Mouse (Mus musculus): ENCODE measurements at regions not wholly inside any gene's neighbourhood (a gene's known extent, or its start where the extent isn't known, plus 50 kb on each side); places are given as distances from the start of the nearest gene placed in this dataset.

- Histone ChIP-seq H3K27ac (ENCODE audit: low read depth, low read length) (no peak overlapping the region), H3K4me1 (replicated peaks; ENCODE audit: control insufficient read depth, insufficient read depth, low read length) (no peaks in the 10 kb centered on the region; the same call in 1 of the 2 replicates), H3K4me2 (ENCODE audit: low read depth, low read length, severe bottlenecking) (no peak overlapping the region), H3K27me3 (ENCODE audit: control insufficient read depth, insufficient read depth, low read length) (no peaks in the 10 kb centered on the region), H3K9me3 (ENCODE audit: control insufficient read depth, low read length) (no peaks in the 10 kb centered on the region; the same call in 1 of the 2 replicates), H3K36me3 (ENCODE audit: control insufficient read depth, insufficient read depth, low read length) (no peaks in the 10 kb centered on the region), H3K9ac (ENCODE audit: low read length) (no peak overlapping the region), H3K4me3 (ENCODE audit: low read depth, low read length) (no peak overlapping the region)
- ATAC-seq (replicated peaks; ENCODE audit: low FRiP score) (no peak), DNase-seq (ENCODE audit: low spot score) (no peak)
- WGBS: 61% methylated on average over 18 of the region's 18 CpGs
These were observed 307.5 kb upstream of the Pou3f3 start for GRCm38 (mm10) chr1:42387919-42388684.

GRCm38 (mm10) chr1:42388740-42389139, 306.8 kb upstream of the Pou3f3 start:
- Histone ChIP-seq H3K4me1 (replicated peaks; ENCODE audit: control insufficient read depth, insufficient read depth, low read length) (no peaks in the 10 kb centered on the region; the same call in 1 of the 2 replicates), H3K36me3 (ENCODE audit: control insufficient read depth, insufficient read depth, low read length) (no peaks in the 10 kb centered on the region), H3K4me2 (ENCODE audit: low read depth, low read length, severe bottlenecking) (no peak overlapping the region), H3K4me3 (ENCODE audit: low read depth, low read length) (no peak overlapping the region), H3K27me3 (ENCODE audit: control insufficient read depth, insufficient read depth, low read length) (no peaks in the 10 kb centered on the region), H3K27ac (ENCODE audit: low read depth, low read length) (no peak overlapping the region), H3K9me3 (ENCODE audit: control insufficient read depth, low read length) (no peaks in the 10 kb centered on the region; the same call in 1 of the 2 replicates), H3K9ac (ENCODE audit: low read length) (no peak overlapping the region)
- ATAC-seq (replicated peaks; ENCODE audit: low FRiP score) (no peak), DNase-seq (ENCODE audit: low spot score) (no peak)
- 93% methylated on average over 6 of the region's 6 CpGs for WGBS

- H3K4me1 ChIP-seq (replicated peaks; ENCODE audit: control insufficient read depth, insufficient read depth, low read length): peaks cover 4% of the 10 kb centered on the region
- H3K9ac ChIP-seq (ENCODE audit: low read length): no peak overlapping the region
- 90% methylated on average over 13 of the region's 13 CpGs for WGBS
- H3K4me2 ChIP-seq (ENCODE audit: low read depth, low read length, severe bottlenecking): no peak overlapping the region
- no peak overlapping the region for H3K4me3 ChIP-seq (ENCODE audit: low read depth, low read length)
- DNase-seq (ENCODE audit: low spot score) (no peak), ATAC-seq (replicated peaks; ENCODE audit: low FRiP score) (no peak)
- no peak overlapping the region for H3K27ac ChIP-seq (ENCODE audit: low read depth, low read length)
- H3K36me3 ChIP-seq (ENCODE audit: control insufficient read depth, insufficient read depth, low read length): no peaks in the 10 kb centered on the region
- no peaks in the 10 kb centered on the region for H3K27me3 ChIP-seq (ENCODE audit: control insufficient read depth, insufficient read depth, low read length)
- H3K9me3 ChIP-seq (ENCODE audit: control insufficient read depth, low read length): no peaks in the 10 kb centered on the region
These were observed 299.8 kb upstream of the Pou3f3 start for GRCm38 (mm10) chr1:42395651-42396260.

GRCm38 (mm10) chr1:42398461-42399154, 297.0 kb upstream of the Pou3f3 start:
- 0 out of 2 replicates have a peak overlapping the region, but pooled peaks have one; percentile 31 for H3K27ac ChIP-seq (ENCODE audit: low read depth, low read length)

GRCm38 (mm10) chr1:42415817-42416538, 279.6 kb upstream of the Pou3f3 start:
- no peak overlapping the region for H3K4me3 ChIP-seq (ENCODE audit: low read depth, low read length)
- H3K36me3 ChIP-seq (ENCODE audit: control insufficient read depth, insufficient read depth, low read length): no peaks in the 10 kb centered on the region
- 79% methylated on average over 21 of the region's 21 CpGs for WGBS
- no peak overlapping the region for H3K9ac ChIP-seq (ENCODE audit: low read length)
- H3K27me3 ChIP-seq (ENCODE audit: control insufficient read depth, insufficient read depth, low read length): no peaks in the 10 kb centered on the region
- peak; percentile 53 for DNase-seq (ENCODE audit: low spot score)
- H3K4me2 ChIP-seq (ENCODE audit: low read depth, low read length, severe bottlenecking): no peak overlapping the region
- peaks cover 6% of the 10 kb centered on the region; the same call in 1 of the 2 replicates for H3K4me1 ChIP-seq (replicated peaks; ENCODE audit: control insufficient read depth, insufficient read depth, low read length)
- no peak overlapping the region for H3K27ac ChIP-seq (ENCODE audit: low read depth, low read length)
- no peaks in the 10 kb centered on the region for H3K9me3 ChIP-seq (ENCODE audit: control insufficient read depth, low read length)
- no peak for ATAC-seq (replicated peaks; ENCODE audit: low FRiP score)

More at GRCm38 (mm10) chr1:42398461-42399154, 297.0 kb upstream of the Pou3f3 start:
- Histone ChIP-seq H3K27me3 (ENCODE audit: control insufficient read depth, insufficient read depth, low read length) (no peaks in the 10 kb centered on the region), H3K4me1 (replicated peaks; ENCODE audit: control insufficient read depth, insufficient read depth, low read length) (peaks cover 4% of the 10 kb centered on the region), H3K4me2 (ENCODE audit: low read depth, low read length, severe bottlenecking) (no peak overlapping the region), H3K4me3 (ENCODE audit: low read depth, low read length) (no peak overlapping the region), H3K9me3 (ENCODE audit: control insufficient read depth, low read length) (no peaks in the 10 kb centered on the region), H3K36me3 (ENCODE audit: control insufficient read depth, insufficient read depth, low read length) (no peaks in the 10 kb centered on the region), H3K9ac (ENCODE audit: low read length) (no peak overlapping the region)
- peak; percentile 81 for ATAC-seq (replicated peaks; ENCODE audit: low FRiP score)
- peak; percentile 63 for DNase-seq (ENCODE audit: low spot score)
- 18% methylated on average over 8 of the region's 8 CpGs for WGBS

- Histone ChIP-seq H3K27ac (ENCODE audit: low read depth, low read length) (no peak overlapping the region), H3K9me3 (ENCODE audit: control insufficient read depth, low read length) (no peaks in the 10 kb centered on the region), H3K4me2 (ENCODE audit: low read depth, low read length, severe bottlenecking) (no peak overlapping the region), H3K27me3 (ENCODE audit: control insufficient read depth, insufficient read depth, low read length) (no peaks in the 10 kb centered on the region), H3K9ac (ENCODE audit: low read length) (no peak overlapping the region), H3K4me3 (ENCODE audit: low read depth, low read length) (no peak overlapping the region), H3K36me3 (ENCODE audit: control insufficient read depth, insufficient read depth, low read length) (no peaks in the 10 kb centered on the region), H3K4me1 (replicated peaks; ENCODE audit: control insufficient read depth, insufficient read depth, low read length) (peaks cover 6% of the 10 kb centered on the region; the same call in 1 of the 2 replicates)
- 66% methylated on average over 8 of the region's 8 CpGs for WGBS
- ATAC-seq (replicated peaks; ENCODE audit: low FRiP score) (0 out of 2 replicates have a peak, but pooled peaks have one; percentile 53), DNase-seq (ENCODE audit: low spot score) (no peak)
These were observed 278.9 kb upstream of the Pou3f3 start for GRCm38 (mm10) chr1:42416539-42417218.

GRCm38 (mm10) chr1:42417815-42418214, 277.8 kb upstream of the Pou3f3 start:
- Histone ChIP-seq H3K4me2 (ENCODE audit: low read depth, low read length, severe bottlenecking) (no peak overlapping the region), H3K27ac (ENCODE audit: low read depth, low read length) (no peak overlapping the region), H3K4me3 (ENCODE audit: low read depth, low read length) (no peak overlapping the region), H3K9me3 (ENCODE audit: control insufficient read depth, low read length) (no peaks in the 10 kb centered on the region), H3K36me3 (ENCODE audit: control insufficient read depth, insufficient read depth, low read length) (no peaks in the 10 kb centered on the region), H3K27me3 (ENCODE audit: control insufficient read depth, insufficient read depth, low read length) (no peaks in the 10 kb centered on the region), H3K4me1 (replicated peaks; ENCODE audit: control insufficient read depth, insufficient read depth, low read length) (peaks cover 6% of the 10 kb centered on the region; the same call in 1 of the 2 replicates), H3K9ac (ENCODE audit: low read length) (no peak overlapping the region)
- DNase-seq (ENCODE audit: low spot score) (no peak), ATAC-seq (replicated peaks; ENCODE audit: low FRiP score) (no peak)
- 74% methylated on average over 4 of the region's 4 CpGs for WGBS

- no peaks in the 10 kb centered on the region for H3K36me3 ChIP-seq (ENCODE audit: control insufficient read depth, insufficient read depth, low read length)
- H3K4me1 ChIP-seq (replicated peaks; ENCODE audit: control insufficient read depth, insufficient read depth, low read length): peaks cover 6% of the 10 kb centered on the region; the same call in 1 of the 2 replicates
- H3K27me3 ChIP-seq (ENCODE audit: control insufficient read depth, insufficient read depth, low read length): no peaks in the 10 kb centered on the region
- no peaks in the 10 kb centered on the region for H3K9me3 ChIP-seq (ENCODE audit: control insufficient read depth, low read length)
- no peak overlapping the region for H3K9ac ChIP-seq (ENCODE audit: low read length)
- no peak overlapping the region for H3K4me3 ChIP-seq (ENCODE audit: low read depth, low read length)
- H3K4me2 ChIP-seq (ENCODE audit: low read depth, low read length, severe bottlenecking): no peak overlapping the region
- no peak for ATAC-seq (replicated peaks; ENCODE audit: low FRiP score)
- WGBS: 71% methylated on average over 1 of the region's 1 CpGs
- DNase-seq (ENCODE audit: low spot score): no peak
- no peak overlapping the region for H3K27ac ChIP-seq (ENCODE audit: low read depth, low read length)
These were observed 277.3 kb upstream of the Pou3f3 start for GRCm38 (mm10) chr1:42418233-42418632.
